Mouse (Mus musculus) gastrocnemius, adult 2 months (tissue): ENCODE results near the gene Fam162b. TPM values are rescaled to one million over a fixed set of nuclear protein-coding genes. Genes with fewer than 3 reads are reported as not detected.

Experiments
- DNase-seq: peaks from one replicate; pipeline ENCODE4 v3.0.0; 2022
- H3K27ac ChIP-seq: fragments of 200-600 bp; 2 replicates; pipeline ENCODE4 v1.8.1; 2022; ENCODE audit warnings: mild to moderate bottlenecking
- H3K4me3 ChIP-seq: fragments of 200-600 bp; 2 replicates; pipeline ENCODE4 v1.8.1; 2022; ENCODE audit warnings: mild to moderate bottlenecking, moderate library complexity
- CTCF ChIP-seq: fragments of 200-600 bp; IDR thresholded peaks from 2 replicates; pipeline ENCODE4 v1.8.1; 2022; ENCODE audit warnings: antibody characterized with exemption, mild to moderate bottlenecking, moderate library complexity
- intact Hi-C: fragments of 180-260 bp; cut with DNase I; formaldehyde crosslinking; loops from one replicate; pipeline ENCODE4 v1.15.1; 2025
- long read RNA-seq, 2 experiments: library from polyadenylated mRNA; stranded (forward); transcript quantifications; one replicate each; pipeline ENCODE4 v2.0.0; 2021
- total RNA-seq, 2 experiments: library from RNA; stranded (reverse); gene quantifications; 2 replicates each; pipeline ENCODE4 v1.2.3; 2021

Fam162b gene
- not detected for total RNA-seq
- long read RNA-seq, experiment 1: 0 reads
- long read RNA-seq, experiment 2: 0 reads

GRCm38 (mm10) chr10:51590139-51590574, at the start of gene Fam162b:
Gene Fam162b (minus strand): TSS chr10:51590517.
- no peak for DNase-seq
- intact Hi-C loops: loop anchor here (10.0 kb wide), 2 partner anchors 515 to 795 kb away; partner anchors contain the start of genes Gopc and Nepn
- no peak for TF ChIP-seq CTCF
- H3K27ac ChIP-seq: no peak within 1 kb of the TSS
- H3K4me3 ChIP-seq: no peak within 1 kb of the TSS

GRCm38 (mm10) chr10:51631411-51632136, 41.3 kb upstream of the Fam162b start, which contains the start of gene Gprc6a:
Gene Gprc6a (minus strand): TSS chr10:51631461.
- intact Hi-C loops: no loop called here
- no peak for DNase-seq
- TF ChIP-seq CTCF: no peak
- no peak within 1 kb of the TSS for H3K27ac ChIP-seq
- H3K4me3 ChIP-seq: no peak within 1 kb of the TSS

DNA sequence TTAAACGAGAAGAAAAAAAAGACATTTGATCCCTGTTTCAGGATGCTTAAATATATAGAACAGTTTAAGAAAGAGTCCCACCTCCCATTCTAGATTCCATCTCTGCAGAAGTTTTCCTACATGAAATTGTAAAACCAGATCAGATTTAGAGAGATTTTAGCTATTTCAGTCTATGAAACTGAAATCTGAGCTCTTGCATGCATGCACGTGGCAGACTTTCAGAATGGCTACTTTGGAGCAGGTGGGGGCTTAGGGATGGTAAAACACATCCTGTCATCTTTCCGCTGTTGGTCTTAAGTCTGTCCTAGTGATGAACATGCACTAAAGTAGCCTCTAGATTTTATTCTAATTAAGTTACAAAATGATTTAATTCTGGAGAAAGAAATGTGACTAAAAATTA, 30.9 kb upstream of the Fam162b start:
- Histone ChIP-seq H3K4me3 (no peak overlapping the region), H3K27ac (no peak overlapping the region)
- TF ChIP-seq CTCF: no peak
- intact Hi-C loops: no loop called here
- no peak for DNase-seq

- Histone ChIP-seq H3K4me3 (no peak overlapping the region), H3K27ac (no peak overlapping the region)
- intact Hi-C loops: no loop called here
- no peak for DNase-seq
- TF ChIP-seq CTCF: no peak
Observed at GRCm38 (mm10) chr10:51620126-51620525, 29.8 kb upstream of the Fam162b start.

DNA sequence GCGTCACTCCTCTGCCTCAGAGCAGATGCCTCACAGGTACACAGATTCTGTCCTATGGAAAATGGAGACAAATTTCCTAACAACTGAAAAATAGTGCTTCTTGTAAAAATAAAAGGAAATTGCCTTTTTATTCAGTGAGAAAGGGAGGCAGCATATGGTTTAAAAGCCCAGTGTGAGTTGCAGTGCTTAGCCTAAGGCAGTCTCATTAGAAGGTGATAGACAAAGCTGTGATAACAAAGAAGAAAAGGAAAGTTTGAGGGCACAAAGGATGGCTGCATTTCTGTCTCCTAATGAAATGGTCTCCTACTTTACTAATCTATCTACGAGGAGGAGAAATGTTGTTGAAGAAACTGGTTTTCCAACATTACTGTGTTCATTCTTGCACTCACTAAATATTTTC, 28.2 kb upstream of the Fam162b start:
- DNase-seq: no peak
- TF ChIP-seq CTCF: no peak
- Histone ChIP-seq H3K4me3 (no peak overlapping the region), H3K27ac (no peak overlapping the region)
- intact Hi-C loops: no loop called here

- intact Hi-C loops: no loop called here
- TF ChIP-seq CTCF: no peak
- no peak overlapping the region for H3K27ac ChIP-seq
- no peak for DNase-seq
- no peak overlapping the region for H3K4me3 ChIP-seq
Observed at GRCm38 (mm10) chr10:51614826-51615590, 24.7 kb upstream of the Fam162b start.

- no peak for DNase-seq
- intact Hi-C loops: no loop called here
- H3K4me3 ChIP-seq: no peak overlapping the region
- no peak overlapping the region for H3K27ac ChIP-seq
- no peak for TF ChIP-seq CTCF
Observed at GRCm38 (mm10) chr10:51613421-51613820, 23.1 kb upstream of the Fam162b start.

DNA sequence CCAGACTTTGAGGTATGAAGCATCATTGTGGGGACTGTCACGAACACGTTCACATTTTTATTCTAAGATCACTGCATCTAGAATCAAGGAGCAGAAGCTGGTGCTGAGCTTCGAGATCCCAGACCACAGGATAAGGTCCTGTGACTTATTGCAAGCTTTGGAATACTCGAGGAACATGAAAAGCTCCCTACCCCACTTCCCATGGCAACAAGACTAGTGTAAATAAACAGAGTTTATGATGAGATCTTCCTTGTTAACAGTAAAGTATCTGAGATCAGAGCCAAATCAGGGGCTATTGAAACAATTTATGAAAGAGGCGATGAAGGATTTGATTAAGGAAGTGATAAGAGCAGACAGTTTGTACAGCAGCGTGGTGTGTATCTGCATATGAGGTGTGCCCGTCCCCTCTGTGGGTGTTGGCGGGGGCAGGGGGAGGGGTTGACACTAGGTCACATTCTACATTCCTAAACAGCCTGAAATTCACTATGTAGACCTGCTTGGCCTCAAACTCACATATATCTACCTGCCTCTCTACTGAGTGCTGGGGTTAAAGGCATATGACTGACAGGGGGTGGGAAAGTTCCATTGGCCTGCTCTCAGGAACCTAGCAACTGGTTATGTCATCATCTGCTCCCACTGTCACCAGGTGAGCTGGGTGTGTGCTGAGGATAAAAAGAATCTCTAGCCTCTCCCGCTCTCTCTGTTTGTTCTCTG, 21.8 kb upstream of the Fam162b start:
- no peak for TF ChIP-seq CTCF
- Histone ChIP-seq H3K4me3 (no peak overlapping the region), H3K27ac (no peak overlapping the region)
- no peak for DNase-seq
- intact Hi-C loops: no loop called here

- intact Hi-C loops: no loop called here
- no peak overlapping the region for H3K4me3 ChIP-seq
- no peak overlapping the region for H3K27ac ChIP-seq
- DNase-seq: no peak
- no peak for TF ChIP-seq CTCF
Observed at GRCm38 (mm10) chr10:51609741-51610425, 19.6 kb upstream of the Fam162b start.

GRCm38 (mm10) chr10:51596928-51597635, 6.8 kb upstream of the Fam162b start:
- intact Hi-C loops: loop anchor here (10.0 kb wide), 2 partner anchors 508 to 788 kb away; partner anchors contain the start of genes Gopc and Nepn
- no peak for DNase-seq
- Histone ChIP-seq H3K27ac (no peak overlapping the region), H3K4me3 (no peak overlapping the region)
- no peak for TF ChIP-seq CTCF
